In the genomic region with DNA sequence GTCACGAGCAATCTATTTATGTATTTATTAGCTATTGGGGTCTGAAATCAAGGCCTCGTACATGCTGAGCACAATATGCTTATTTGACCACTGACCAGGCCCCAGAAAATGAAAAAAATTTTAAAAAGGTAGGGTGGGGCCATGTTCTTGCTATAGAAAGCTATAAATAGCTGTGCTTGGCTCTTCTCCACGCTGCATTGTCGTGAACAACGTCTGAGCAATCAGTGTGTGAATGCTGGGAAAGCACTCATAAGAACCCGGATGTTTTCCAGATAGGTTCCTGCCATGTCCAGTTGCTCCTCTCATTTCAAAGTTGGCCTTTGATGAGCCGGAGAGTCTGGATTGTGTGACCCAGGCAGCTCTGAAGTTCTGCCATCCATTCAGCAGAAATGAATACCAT, we compare ENCODE assay signal across 19 mouse cellular contexts. TPM values are rescaled to one million over a fixed set of nuclear protein-coding genes. Genes with fewer than 3 reads are reported as not detected.
DNase-seq lines count a peak whose midpoint lies in the region; ATAC-seq and TF ChIP-seq lines count a peak whose summit lies in the region.
"Had no signal": no experiment of that assay in that cellular context is flagged by ENCODE, and none has a peak within 500 bp of the region (broad histone marks: within the 10 kb centered on the region; RNA-seq: fewer than 3 reads in every experiment).

No protein-coding gene starts in this region.

- no peak for DNase-seq in heart, adult 11 months
- no peak for DNase-seq in layer of hippocampus, adult 2 months (ENCODE audit: low spot score in 2 of 2)
- DNase-seq in layer of hippocampus, postnatal 25 days (ENCODE audit: extremely low spot score in 1 of 2, low spot score in 1 of 2) = no peak
- no peak for DNase-seq in left cerebral cortex, adult 8-10 months (ENCODE audit: low spot score in 2 of 2)
- DNase-seq: adrenal gland, postnatal 14 days; cerebellum, adult 2 months; cerebellum, postnatal 10 days; embryo, embryonic 11 days; gastrocnemius, postnatal 10 days; heart, adult 2 months; kidney, adult 8-10 months had no signal

- H3K27ac ChIP-seq in heart, embryonic 16.5 days (ENCODE audit: low read length) = 0 out of 2 replicates have a peak overlapping the region, but pooled peaks have one; percentile 23
- peak overlapping the region; percentile 20; the same call in 1 of the 2 replicates for H3K27ac ChIP-seq in layer of hippocampus, adult 2 months
- H3K27ac ChIP-seq in cortical plate, adult 2 months (ENCODE audit: insufficient read depth, low read length) = peak overlapping the region; percentile 49; the same call in 1 of the 2 replicates
- H3K27ac ChIP-seq: embryonic facial prominence, embryonic 15.5 days; forebrain, embryonic 15.5 days; heart, adult 2 months; heart, embryonic 13.5 days; hindbrain, embryonic 15.5 days had no signal

- no peak overlapping the region for H3K4me3 ChIP-seq in heart, embryonic 16.5 days (ENCODE audit: low read length)
- no peak overlapping the region for H3K4me3 ChIP-seq in layer of hippocampus, adult 2 months
- no peak overlapping the region for H3K4me3 ChIP-seq in cortical plate, adult 2 months (ENCODE audit: insufficient read depth, low read length)
- H3K4me3 ChIP-seq: embryonic facial prominence, embryonic 15.5 days; forebrain, embryonic 15.5 days; heart, adult 2 months; heart, embryonic 13.5 days; hindbrain, embryonic 15.5 days had no signal

- H3K27me3 ChIP-seq in heart, embryonic 16.5 days (ENCODE audit: control insufficient read depth, insufficient read depth, low read length) = no peaks in the 10 kb centered on the region
- H3K27me3 ChIP-seq: embryonic facial prominence, embryonic 15.5 days; forebrain, embryonic 15.5 days; heart, embryonic 13.5 days; hindbrain, embryonic 15.5 days had no signal

- no peak overlapping the region for H3K4me2 ChIP-seq in heart, embryonic 16.5 days (ENCODE audit: low read depth, low read length)
- H3K4me2 ChIP-seq: embryonic facial prominence, embryonic 15.5 days; forebrain, embryonic 15.5 days; heart, embryonic 13.5 days; hindbrain, embryonic 15.5 days had no signal

- TF ChIP-seq POLR2A in cortical plate, adult 2 months (IDR thresholded peaks at IDR 0.05; ENCODE audit: extremely low read depth, insufficient read depth, low read length) = no peak

- 37% methylated on average over 7 of the region's 7 CpGs for WGBS in heart, embryonic 16.5 days

- TF ChIP-seq CTCF in layer of hippocampus, adult 2 months (conservative IDR thresholded peaks at IDR 0.05) = no peak
- TF ChIP-seq CTCF in cortical plate, adult 2 months (IDR thresholded peaks at IDR 0.05; ENCODE audit: extremely low read depth, insufficient read depth, low read length) = no peak

- H3K9ac ChIP-seq in heart, embryonic 16.5 days (ENCODE audit: low read length) = no peak overlapping the region
- H3K9ac ChIP-seq: embryonic facial prominence, embryonic 15.5 days; forebrain, embryonic 15.5 days; heart, embryonic 13.5 days; hindbrain, embryonic 15.5 days had no signal

- no peaks in the 10 kb centered on the region for H3K36me3 ChIP-seq in heart, embryonic 16.5 days (ENCODE audit: control insufficient read depth, insufficient read depth)
- H3K36me3 ChIP-seq: embryonic facial prominence, embryonic 15.5 days; forebrain, embryonic 15.5 days; heart, embryonic 13.5 days; hindbrain, embryonic 15.5 days had no signal

- H3K9me3 ChIP-seq in heart, embryonic 16.5 days (replicated peaks; ENCODE audit: control insufficient read depth, low read length) = peaks cover 7% of the 10 kb centered on the region
- H3K9me3 ChIP-seq: embryonic facial prominence, embryonic 15.5 days; forebrain, embryonic 15.5 days; hindbrain, embryonic 15.5 days had no signal

- ATAC-seq in heart, embryonic 16.5 days (replicated peaks; ENCODE audit: extremely low read depth, insufficient read depth, low FRiP score) = 0 out of 2 replicates have a peak, but pooled peaks have one; percentile 32
- ATAC-seq: forebrain, embryonic 15.5 days; intestine, embryonic 16.5 days had no signal

- peaks cover 3% of the 10 kb centered on the region; the same call in 1 of the 2 replicates for H3K4me1 ChIP-seq in heart, embryonic 16.5 days (ENCODE audit: control insufficient read depth, insufficient read depth, low read length)
- no peaks in the 10 kb centered on the region; the same call in 1 of the 2 replicates for H3K4me1 ChIP-seq in cortical plate, adult 2 months (ENCODE audit: control insufficient read depth, insufficient read depth, low read length)
- H3K4me1 ChIP-seq: embryonic facial prominence, embryonic 15.5 days had no signal

RNA-seq across cellular contexts. Expression of gene Cap1, which starts 28.3 kb away (rescaled TPM):
- polyA plus RNA-seq in heart, embryonic 16.5 days (2015; fragmentation: Nextera tagmentation; extraction: Ambion mirVana) = 44.3 and 51.9 TPM in 2 replicates
- 100 to 1,000 TPM; 296 to 316 TPM for total RNA-seq in layer of hippocampus, adult 2 months (2021)
- total RNA-seq in layer of hippocampus, postnatal 25 days (2021) = 100 to 1,000 TPM; 299 to 313 TPM
- polyA plus RNA-seq in cortical plate, adult 2 months (2012; rRNA removed) = 134 and 146 TPM in 2 replicates
- 100 to 1,000 TPM; 300 to 310 (median 302) TPM for total RNA-seq in left cerebral cortex, adult 8-10 months (2022)

RNA-seq across cellular contexts. Expression of gene Mfsd2a, which starts 46.8 kb away (rescaled TPM):
- 0.55 and 0.80 TPM in 2 replicates for polyA plus RNA-seq in heart, embryonic 16.5 days (2015; fragmentation: Nextera tagmentation; extraction: Ambion mirVana)
- total RNA-seq in layer of hippocampus, adult 2 months (2021) = 10 to 100 TPM; 45.8 to 49.1 TPM
- total RNA-seq in layer of hippocampus, postnatal 25 days (2021) = 10 to 100 TPM; 37.9 to 54.8 TPM
- polyA plus RNA-seq in cortical plate, adult 2 months (2012; rRNA removed) = 36.1 and 37.3 TPM in 2 replicates
- 10 to 100 TPM; 16.4 to 24.8 (median 20.1) TPM for total RNA-seq in left cerebral cortex, adult 8-10 months (2022)
- total RNA-seq: heart, postnatal 25 days had no signal
